Mouse (Mus musculus) MEL (cell line): ENCODE data around the gene Mcur1. TPM values are rescaled to one million over a fixed set of nuclear protein-coding genes. Genes with fewer than 3 reads are reported as not detected.

Experiments used
- DNase-seq: peaks from one replicate; pipeline ENCODE4 v3.0.0; 2011; ENCODE audit warnings: low read depth, low spot score
- H3K27ac ChIP-seq: 2 replicates; pipeline ENCODE4 v1.5.1; 2012; ENCODE audit warnings: low read depth, mild to moderate bottlenecking, control low read depth, low read length, moderate library complexity; ENCODE audit not compliant: control insufficient read depth
- H3K27me3 ChIP-seq, 2 experiments: fragments of 150-350 bp in 1 of 2; sonication (generic) in 1 of 2; 2 replicates each; pipeline ENCODE4 v1.6.1; 2012; ENCODE audit warnings: low read length in 2 of 2, mild to moderate bottlenecking in 2 of 2, improper control_type of control experiment in 1 of 2, moderate library complexity in 1 of 2; ENCODE audit not compliant: insufficient read depth in 2 of 2, control insufficient read depth in 1 of 2
- H3K36me3 ChIP-seq, 2 experiments: 2 replicates each; pipeline ENCODE4 v1.6.1; 2012 to 2014; ENCODE audit warnings: low read length in 2 of 2, improper control_type of control experiment in 1 of 2, inconsistent platforms in 1 of 2, mild to moderate bottlenecking in 1 of 2; ENCODE audit not compliant: insufficient read depth in 2 of 2, control insufficient read depth in 1 of 2
- H3K4me1 ChIP-seq, 2 experiments: fragments of 150-350 bp in 1 of 2; sonication (generic) in 1 of 2; 2 replicates each; pipeline ENCODE4 v1.6.1; 2012; ENCODE audit warnings: low read length in 2 of 2, improper control_type of control experiment in 1 of 2, mild to moderate bottlenecking in 1 of 2; ENCODE audit not compliant: insufficient read depth in 2 of 2, control insufficient read depth in 1 of 2
- H3K4me3 ChIP-seq, 2 experiments: fragments of 150-350 bp in 1 of 2; sonication (generic) in 1 of 2; 2 replicates each; pipeline ENCODE4 v1.5.1; 2012; ENCODE audit warnings: low read depth in 2 of 2, low read length in 2 of 2, mild to moderate bottlenecking in 2 of 2, moderate library complexity in 2 of 2, control low read depth in 1 of 2, improper control_type of control experiment in 1 of 2; ENCODE audit not compliant: control insufficient read depth in 1 of 2, insufficient read depth in 1 of 2
- H3K79me2 ChIP-seq: 2 replicates; pipeline ENCODE4 v1.6.1; 2012; ENCODE audit warnings: mild to moderate bottlenecking, low read length, moderate library complexity; ENCODE audit not compliant: control insufficient read depth, poor library complexity, insufficient read depth
- H3K9ac ChIP-seq: 2 replicates; pipeline ENCODE4 v1.6.1; 2012; ENCODE audit warnings: low read depth, mild to moderate bottlenecking, control low read depth, low read length, moderate library complexity; ENCODE audit not compliant: control insufficient read depth, poor library complexity, severe bottlenecking
- H3K9me3 ChIP-seq: fragments of 150-350 bp; sonication (generic); replicated peaks from 2 replicates; pipeline ENCODE4 v1.6.1; 2012; ENCODE audit warnings: mild to moderate bottlenecking, low read length, improper control_type of control experiment, moderate library complexity; ENCODE audit not compliant: insufficient read depth
- ELF1 ChIP-seq: IDR thresholded peaks from 2 replicates; pipeline ENCODE4 v1.6.1; 2014; ENCODE audit warnings: low read depth, mild to moderate bottlenecking, inconsistent platforms, low read length, improper control_type of control experiment, moderate library complexity
- GABPA ChIP-seq: IDR thresholded peaks from 2 replicates; pipeline ENCODE4 v1.6.1; 2012; ENCODE audit warnings: low read depth, mild to moderate bottlenecking, inconsistent platforms, low read length, improper control_type of control experiment, moderate library complexity
- HCFC1 ChIP-seq: IDR thresholded peaks from 2 replicates; pipeline ENCODE4 v1.6.1; 2012; ENCODE audit warnings: low read depth, mild to moderate bottlenecking, inconsistent platforms, low read length, improper control_type of control experiment, moderate library complexity
- MAFK ChIP-seq: IDR thresholded peaks from 2 replicates; pipeline ENCODE4 v1.6.1; 2011; ENCODE audit warnings: low read depth, mild to moderate bottlenecking, low read length, improper control_type of control experiment, borderline replicate concordance
- MAX ChIP-seq: IDR thresholded peaks from 2 replicates; pipeline ENCODE4 v1.6.1; 2011; ENCODE audit warnings: low read length, improper control_type of control experiment
- MAZ ChIP-seq: IDR thresholded peaks from 2 replicates; pipeline ENCODE4 v1.6.1; 2012; ENCODE audit warnings: low read depth, mild to moderate bottlenecking, inconsistent platforms, low read length, improper control_type of control experiment
- MYB ChIP-seq: IDR thresholded peaks from 2 replicates; pipeline ENCODE4 v1.6.1; 2011; ENCODE audit warnings: mild to moderate bottlenecking, low read depth, low read length, improper control_type of control experiment
- MYC ChIP-seq: IDR thresholded peaks from 2 replicates; pipeline ENCODE4 v1.6.1; 2011; ENCODE audit warnings: low read depth, mild to moderate bottlenecking, low read length, improper control_type of control experiment, moderate library complexity
- NRF1 ChIP-seq: IDR thresholded peaks from 2 replicates; pipeline ENCODE4 v1.6.1; 2014; ENCODE audit warnings: low read depth, mild to moderate bottlenecking, inconsistent platforms, low read length, improper control_type of control experiment, moderate library complexity; ENCODE audit not compliant: poor library complexity, insufficient read depth, severe bottlenecking
- POLR2AphosphoS2 ChIP-seq: IDR thresholded peaks from 2 replicates; pipeline ENCODE4 v1.6.1; 2011; ENCODE audit warnings: low read length, improper control_type of control experiment
- SIN3A ChIP-seq: IDR thresholded peaks from 2 replicates; pipeline ENCODE4 v1.6.1; 2012; ENCODE audit warnings: low read length, improper control_type of control experiment, inconsistent platforms
- TAL1 ChIP-seq: IDR thresholded peaks from 2 replicates; pipeline ENCODE4 v1.6.1; 2012; ENCODE audit warnings: mild to moderate bottlenecking, inconsistent platforms, low read length, moderate library complexity, mixed read lengths
- TBP ChIP-seq: IDR thresholded peaks from 2 replicates; pipeline ENCODE4 v1.8.0; 2011; ENCODE audit warnings: low read depth, low read length, improper control_type of control experiment
- UBTF ChIP-seq: IDR thresholded peaks from 2 replicates; pipeline ENCODE4 v1.6.1; 2012; ENCODE audit warnings: low read depth, mild to moderate bottlenecking, inconsistent platforms, low read length, improper control_type of control experiment, moderate library complexity, borderline replicate concordance; ENCODE audit not compliant: insufficient read depth
- USF2 ChIP-seq, 2 experiments: IDR thresholded peaks; 2 replicates each; pipeline ENCODE4 v1.6.1; 2011 to 2012; ENCODE audit warnings: improper control_type of control experiment in 2 of 2, low read length in 2 of 2, borderline replicate concordance in 1 of 2, inconsistent platforms in 1 of 2, low read depth in 1 of 2, mild to moderate bottlenecking in 1 of 2; ENCODE audit not compliant: insufficient read depth in 1 of 2
- ZC3H11A ChIP-seq: IDR thresholded peaks from 2 replicates; pipeline ENCODE4 v1.6.1; 2012; ENCODE audit warnings: low read depth, mild to moderate bottlenecking, inconsistent platforms, low read length, improper control_type of control experiment
- ZKSCAN1 ChIP-seq: IDR thresholded peaks from 2 replicates; pipeline ENCODE4 v1.6.1; 2012; ENCODE audit warnings: low read depth, mild to moderate bottlenecking, inconsistent platforms, low read length, improper control_type of control experiment, moderate library complexity
- ZMIZ1 ChIP-seq: IDR thresholded peaks from 2 replicates; pipeline ENCODE4 v1.6.1; 2012; ENCODE audit warnings: low read depth, mild to moderate bottlenecking, inconsistent platforms, low read length, improper control_type of control experiment, moderate library complexity
- ZNF384 ChIP-seq: IDR thresholded peaks from 2 replicates; pipeline ENCODE4 v1.6.1; 2012; ENCODE audit warnings: low read depth, mild to moderate bottlenecking, inconsistent platforms, low read length, improper control_type of control experiment
- polyA plus RNA-seq, 2 experiments: library from polyadenylated mRNA; stranded (reverse) in 1 of 2; unstranded in 1 of 2; fragments of >175 nt in 1 of 2; fragments of >200 nt in 1 of 2; gene quantifications; 2 replicates each; pipeline versions ENCODE4 v1.2.1 to v1.2.4; 2012; ENCODE audit warnings: low replicate concordance in 2 of 2, low read depth in 1 of 2; ENCODE audit not compliant: insufficient read length in 2 of 2, insufficient read depth in 1 of 2, missing spikeins in 1 of 2
- total RNA-seq: library from RNA; depleted of rRNA; stranded (reverse); fragments of 300-350 nt; gene quantifications from 2 replicates; pipeline ENCODE4 v1.2.3, GENCODE M21; 2012

The Mcur1 gene
- total and polyA plus RNA-seq, 3 experiments = 8.4 to 19.7 TPM; not detected in 1

DNA sequence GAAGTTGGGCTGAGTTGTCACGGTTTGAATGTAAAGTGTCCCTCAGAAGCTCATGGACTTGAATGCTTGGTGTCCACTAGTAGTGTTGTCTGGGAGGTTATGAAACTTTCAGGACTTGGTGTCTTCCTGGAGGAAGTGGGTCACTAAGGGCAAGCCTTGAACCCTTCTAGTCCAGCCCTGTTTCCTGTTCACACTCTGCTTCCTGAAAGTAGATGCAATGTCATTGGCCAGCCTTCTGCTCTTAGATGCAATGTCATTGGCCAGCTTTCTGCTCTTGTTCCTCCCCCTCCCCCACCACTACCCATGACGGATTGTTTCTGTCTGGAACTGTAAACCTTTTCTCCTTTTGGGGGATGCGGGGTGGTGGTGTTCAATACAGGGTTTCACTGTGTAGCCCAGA is 47.3 kb downstream of the Mcur1 start:
- peak; percentile 26 for DNase-seq
- H3K9ac ChIP-seq = no peak overlapping the region
- H3K36me3 ChIP-seq = no peaks in the 10 kb centered on the region
- H3K9me3 ChIP-seq = no peaks in the 10 kb centered on the region
- H3K27me3 ChIP-seq = 0 out of 4 replicates have a peak, but pooled peaks cover 0 to 1% of the 10 kb centered on the region in 2 experiments
- H3K27ac ChIP-seq = no peak overlapping the region
- H3K4me1 ChIP-seq = 0 out of 4 replicates have a peak, but pooled peaks cover 0 to 3% of the 10 kb centered on the region in 2 experiments
- H3K4me3 ChIP-seq = no peak overlapping the region
- H3K79me2 ChIP-seq = no peaks in the 10 kb centered on the region
- TF ChIP-seq UBTF (no peak), HCFC1 (no peak), ZMIZ1 (no peak), MAFK (no peak), MAX (no peak), TBP (no peak), ELF1 (no peak)

DNA sequence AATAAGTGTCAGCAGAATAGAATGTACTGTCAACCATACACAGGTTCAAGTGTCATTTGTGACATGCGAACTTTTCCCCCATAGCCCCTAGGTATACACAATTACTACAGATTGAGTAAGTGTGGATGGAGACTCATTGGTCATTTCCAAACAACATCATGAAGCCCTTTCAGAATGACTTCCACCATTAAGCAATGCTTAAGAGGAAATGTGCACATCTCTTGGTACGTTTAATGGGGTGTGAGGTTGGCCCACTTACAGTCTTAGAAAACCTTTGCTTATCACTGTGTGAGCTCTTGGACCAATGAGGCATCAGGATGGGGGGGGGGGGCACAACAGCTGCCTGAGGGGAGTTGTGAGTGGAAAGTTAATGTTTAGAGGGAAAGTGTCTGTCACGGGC is 54.2 kb downstream of the Mcur1 start:
- no peaks in the 10 kb centered on the region for H3K36me3 ChIP-seq
- H3K4me1 ChIP-seq = no peaks in the 10 kb centered on the region
- no peak overlapping the region for H3K4me3 ChIP-seq
- no peaks in the 10 kb centered on the region for H3K79me2 ChIP-seq
- H3K9me3 ChIP-seq = no peaks in the 10 kb centered on the region
- TF ChIP-seq ZKSCAN1 = no peak
- TF ChIP-seq MYC = no peak
- no peak for TF ChIP-seq TAL1
- no peak for TF ChIP-seq ZC3H11A
- TF ChIP-seq POLR2AphosphoS2 = no peak
- TF ChIP-seq MAX = no peak
- no peak for TF ChIP-seq TBP
- no peak for TF ChIP-seq SIN3A
- TF ChIP-seq MAZ = no peak
- no peak for TF ChIP-seq HCFC1
- no peak for TF ChIP-seq ZNF384
- H3K9ac ChIP-seq = no peak overlapping the region
- H3K27ac ChIP-seq = no peak overlapping the region
- DNase-seq = no peak
- H3K27me3 ChIP-seq = no peaks in the 10 kb centered on the region; a peak in 1 of 4 replicates

DNA sequence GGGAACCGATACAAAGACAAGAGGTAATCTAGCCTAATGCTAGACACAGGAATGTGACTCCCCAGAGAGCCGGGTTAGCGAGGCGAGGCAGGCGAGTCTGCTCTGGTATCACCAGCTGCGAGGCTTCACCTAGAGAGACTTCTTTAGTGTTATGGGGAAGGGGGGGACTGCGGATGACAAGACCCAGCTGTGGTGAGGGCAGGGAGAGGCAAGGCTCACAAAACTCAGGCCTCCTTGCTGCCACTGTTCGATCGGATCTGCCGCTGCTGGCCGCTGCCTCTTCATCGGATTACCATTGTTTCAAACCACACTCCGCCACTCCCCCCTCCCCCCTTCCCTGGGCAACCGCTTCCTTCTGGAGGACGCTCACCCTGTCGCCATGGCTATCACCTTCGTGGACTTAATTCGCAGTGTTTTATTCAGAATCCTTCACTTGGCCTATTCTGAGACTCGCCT is 56.6 kb downstream of the Mcur1 start:
- Histone ChIP-seq H3K27ac (no peak overlapping the region), H3K79me2 (no peaks in the 10 kb centered on the region), H3K9me3 (no peaks in the 10 kb centered on the region), H3K4me3 (no peak overlapping the region), H3K9ac (no peak overlapping the region), H3K4me1 (no peaks in the 10 kb centered on the region), H3K36me3 (no peaks in the 10 kb centered on the region), H3K27me3 (no peaks in the 10 kb centered on the region; a peak in 1 of 4 replicates)
- no peak for DNase-seq
- TF ChIP-seq GABPA = no peak
- TF ChIP-seq NRF1 = no peak
- no peak for TF ChIP-seq USF2 (IDR thresholded peaks at IDR 0.05; ENCODE audit: borderline replicate concordance in 1 of 2, insufficient read depth in 1 of 2, low read depth in 1 of 2, low read length in 2 of 2)
- TF ChIP-seq MYB = no peak
- TF ChIP-seq MAX = no peak
